Mouse (Mus musculus): Measurements from ENCODE around the gene Tmem135.

Tmem135 gene

GRCm38 (mm10) chr7:89251880-89252453 lies 152.1 kb downstream of the Tmem135 start:
- CTCF ChIA-PET, result no interaction called here

- CTCF ChIA-PET, result no interaction called here
Measured at GRCm38 (mm10) chr7:89248135-89248850, 155.7 kb downstream of the Tmem135 start.

DNA sequence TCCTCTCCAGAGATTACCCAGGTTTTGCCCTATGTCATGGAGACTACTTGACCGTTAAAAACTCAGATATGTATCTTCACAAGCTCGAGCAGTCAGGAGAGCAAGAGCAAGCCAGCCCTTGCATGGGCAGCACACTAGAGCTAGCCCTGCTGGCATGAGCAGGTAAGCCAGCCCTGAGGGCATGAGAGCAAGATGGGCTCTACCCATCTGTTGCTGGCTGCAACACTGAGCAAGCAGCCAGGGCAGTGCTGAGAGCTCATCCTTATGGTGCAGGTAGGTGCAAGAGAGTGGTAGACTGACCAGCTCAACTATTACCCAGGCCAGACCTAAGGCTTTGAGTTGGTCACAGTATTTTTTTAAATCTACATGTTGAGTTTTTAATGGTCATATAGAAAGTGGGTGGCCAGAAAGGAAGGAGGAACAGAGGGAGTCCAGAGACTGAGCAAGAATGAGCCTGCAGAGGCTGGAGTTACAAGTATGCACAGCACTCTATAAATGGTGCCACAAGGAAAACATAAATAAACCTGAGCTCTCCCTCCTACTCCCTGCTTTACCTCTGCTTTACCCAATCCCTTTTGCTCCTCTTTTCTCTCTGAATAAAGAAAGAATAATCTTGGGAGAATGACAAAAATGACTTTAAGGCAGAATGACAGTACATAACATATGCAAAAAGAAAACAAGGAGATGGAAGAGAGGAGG lies 156.9 kb downstream of the Tmem135 start:
- CTCF ChIA-PET, result no interaction called here

- CTCF ChIA-PET, result no interaction called here
Measured at GRCm38 (mm10) chr7:89242565-89242964, 161.5 kb downstream of the Tmem135 start.

DNA sequence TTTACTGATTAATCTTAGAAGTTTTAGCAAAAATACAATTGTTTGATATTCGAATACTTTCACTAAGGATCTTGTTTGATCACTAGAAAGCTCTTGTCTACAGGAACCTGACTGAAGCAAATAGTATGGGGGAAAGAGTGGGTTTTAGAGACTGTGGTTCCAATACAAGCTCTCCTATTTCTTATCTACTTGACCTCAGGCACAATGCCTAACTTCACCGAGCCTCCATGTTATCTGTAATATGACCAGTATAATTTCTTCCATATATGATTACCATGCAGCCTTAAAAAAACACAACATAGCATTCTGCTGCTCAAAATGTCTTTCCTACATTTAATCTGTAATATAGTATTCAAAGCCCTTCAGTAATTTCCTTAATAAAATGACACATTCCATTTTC lies 161.9 kb downstream of the Tmem135 start:
- CTCF ChIA-PET, result no interaction called here

GRCm38 (mm10) chr7:89239592-89239991 lies 164.4 kb downstream of the Tmem135 start:
- CTCF ChIA-PET, result no interaction called here

GRCm38 (mm10) chr7:89236592-89236991 lies 167.4 kb downstream of the Tmem135 start:
- CTCF ChIA-PET, result interaction anchor here (1.0 kb wide), 1 partner anchor 28 kb away, joined by 4 read pairs; no protein-coding TSS in a partner anchor

GRCm38 (mm10) chr7:89235974-89236507 lies 168.0 kb downstream of the Tmem135 start:
- CTCF ChIA-PET, result interaction anchor here (0.6 kb wide), 1 partner anchor 14 kb away, joined by 3 read pairs; no protein-coding TSS in a partner anchor

- CTCF ChIA-PET, result no interaction called here
Measured at GRCm38 (mm10) chr7:89232499-89233145, 171.4 kb downstream of the Tmem135 start.

GRCm38 (mm10) chr7:89231200-89231790 lies 172.7 kb downstream of the Tmem135 start:
- CTCF ChIA-PET, result no interaction called here

DNA sequence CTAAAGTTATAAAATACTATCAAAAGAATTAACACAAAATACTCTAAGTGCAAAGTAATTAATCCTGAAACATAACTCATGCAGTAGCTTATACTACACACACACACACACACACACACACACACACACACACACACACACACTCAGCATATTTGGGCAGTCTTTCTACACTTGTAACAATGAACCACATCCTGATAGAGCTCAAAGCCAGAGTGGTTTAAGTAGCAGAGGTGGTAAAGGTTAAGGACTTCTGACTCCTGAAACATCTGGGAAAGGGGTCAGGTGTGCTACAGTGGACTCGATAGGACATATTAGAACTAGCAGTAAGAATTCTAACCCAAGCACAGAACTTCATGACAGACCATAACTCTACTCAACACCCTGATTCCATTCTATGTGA lies 181.4 kb downstream of the Tmem135 start:
- CTCF ChIA-PET, result interaction anchor here (0.6 kb wide), 1 partner anchor 13 kb away, joined by 3 read pairs; no protein-coding TSS in a partner anchor

- CTCF ChIA-PET, result no interaction called here
Measured at GRCm38 (mm10) chr7:89216628-89217027, 187.4 kb downstream of the Tmem135 start.

- CTCF ChIA-PET, result no interaction called here
Measured at GRCm38 (mm10) chr7:89216118-89216517, 187.9 kb downstream of the Tmem135 start.

GRCm38 (mm10) chr7:89215714-89216113 lies 188.3 kb downstream of the Tmem135 start:
- CTCF ChIA-PET, result no interaction called here

GRCm38 (mm10) chr7:89210506-89210905 lies 193.5 kb downstream of the Tmem135 start:
- CTCF ChIA-PET, result no interaction called here

DNA sequence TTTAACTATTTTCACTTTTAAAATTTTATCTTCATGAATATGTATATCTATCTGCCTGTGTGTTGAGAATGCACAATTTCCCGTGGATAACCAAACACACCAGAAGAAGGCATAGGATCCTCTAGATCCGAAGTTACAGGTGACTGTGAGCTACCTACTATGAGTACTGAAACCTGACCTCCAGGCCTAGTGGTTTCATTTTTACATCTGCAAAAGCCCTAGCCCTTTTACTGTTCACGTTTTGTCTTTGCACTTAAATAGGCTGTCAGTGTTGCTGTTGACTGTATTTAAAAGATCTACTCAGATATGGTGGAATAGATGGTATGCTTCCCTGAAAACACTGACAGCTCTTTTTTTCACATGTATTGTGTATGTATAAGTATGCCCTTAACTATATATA lies 197.9 kb downstream of the Tmem135 start:
- CTCF ChIA-PET, result no interaction called here

DNA sequence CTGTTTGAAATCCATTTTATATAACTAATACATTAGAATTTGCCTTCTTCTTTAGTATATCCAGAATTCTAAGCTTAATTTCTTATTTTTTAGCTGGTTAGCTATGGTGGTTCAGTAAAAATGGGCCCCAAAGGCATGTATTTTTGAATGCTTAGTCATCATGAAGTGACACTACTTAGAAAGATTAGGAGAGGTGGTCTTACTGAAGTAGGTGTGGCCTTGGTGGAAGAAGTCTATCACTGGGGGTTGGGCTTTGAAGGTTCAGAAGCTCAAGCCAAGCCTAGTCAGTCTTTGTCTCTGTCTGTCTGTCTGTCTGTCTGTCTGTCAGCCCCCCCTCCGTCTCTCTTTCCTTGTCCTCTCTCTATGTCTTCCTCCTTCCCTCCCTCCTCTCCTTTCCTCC lies 198.6 kb downstream of the Tmem135 start:
- CTCF ChIA-PET, result no interaction called here

DNA sequence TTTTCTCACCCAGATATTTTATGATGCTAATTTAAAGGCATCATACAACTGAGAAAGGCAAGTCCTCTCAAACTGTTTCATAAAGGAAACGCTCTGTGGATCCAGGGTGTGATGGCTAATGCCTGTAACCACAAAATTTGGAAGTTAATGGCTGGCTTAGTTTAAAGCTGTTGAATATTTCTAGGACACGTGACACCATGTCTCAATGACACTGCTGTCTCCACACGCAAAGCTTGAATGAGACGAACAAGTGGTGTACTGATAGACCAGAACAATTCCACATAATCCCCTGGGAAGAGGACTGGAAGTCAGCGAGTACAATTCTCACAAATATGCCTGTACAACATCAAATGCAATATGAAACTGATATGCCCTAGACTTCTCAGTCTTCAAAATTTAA lies 200.9 kb downstream of the Tmem135 start:
- CTCF ChIA-PET, result no interaction called here

GRCm38 (mm10) chr7:89201954-89202353 lies 202.1 kb downstream of the Tmem135 start:
- CTCF ChIA-PET, result no interaction called here

DNA sequence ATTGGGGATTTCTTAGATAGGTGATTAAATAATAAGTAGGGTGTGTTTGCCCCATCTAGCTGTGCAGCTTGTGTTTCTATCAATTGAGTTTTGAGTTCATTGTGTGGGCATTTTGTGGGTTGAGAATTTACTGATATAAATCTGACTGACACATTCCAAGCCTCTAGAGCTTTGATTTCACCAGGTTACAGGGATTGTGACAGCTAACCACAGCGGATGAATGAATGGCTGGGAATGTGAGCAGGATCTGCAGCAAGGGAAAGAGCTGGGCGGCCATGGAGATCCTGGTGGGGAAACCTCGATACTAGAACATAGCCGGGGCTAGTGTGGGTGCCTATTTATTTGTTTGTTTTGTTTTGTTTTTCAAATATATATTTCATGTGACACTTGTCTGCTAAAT lies 205.5 kb downstream of the Tmem135 start:
- CTCF ChIA-PET, result no interaction called here

GRCm38 (mm10) chr7:89193459-89193858 lies 210.6 kb downstream of the Tmem135 start:
- CTCF ChIA-PET, result no interaction called here

GRCm38 (mm10) chr7:89183928-89184327 lies 220.1 kb downstream of the Tmem135 start:
- CTCF ChIA-PET, result no interaction called here

Measured in spleen, embryonic (tissue).